Mouse (Mus musculus): Measurements from ENCODE around the gene Phyhd1.

GRCm38 (mm10) chr2:30270134-30270533 is 4.1 kb downstream of the Phyhd1 start:
- TF ChIP-seq CTCF (IDR thresholded peaks at IDR 0.05; ENCODE audit: low read depth, low read length) (peak; percentile 27; the same call in 1 of the 2 replicates), POLR2A (IDR thresholded peaks at IDR 0.05; ENCODE audit: extremely low read depth, insufficient read depth, low read length) (no peak)

Data from liver, adult 2 months (tissue).